ENCODE assay signal across 1 mouse cellular context in genomic region chr7:3704475-3704874, GRCm38 (mm10).
TF ChIP-seq lines count a peak whose summit lies in the region.

No protein-coding gene starts in this region.

TF ChIP-seq in CH12.LX, 34 proteins besides CTCF, POLR2A, EP300 and RAD21 (continued from another document):
- TF ChIP-seq BHLHE40 (IDR thresholded peaks at IDR 0.05; ENCODE audit: low read depth, low read length) (no peak; the same call in 1 of the 2 replicates), POLR2AphosphoS2 (IDR thresholded peaks at IDR 0.05; ENCODE audit: low read depth, low read length) (0 out of 2 replicates have a peak, but pooled peaks have one; percentile 33), GABPA (IDR thresholded peaks at IDR 0.05; ENCODE audit: insufficient replicate concordance, low read depth, low read length) (no peak), E2F4 (IDR thresholded peaks at IDR 0.05; ENCODE audit: insufficient replicate concordance, low read depth, low read length) (0 out of 2 replicates have a peak, but pooled peaks have one; percentile 58), IRF4 (IDR thresholded peaks at IDR 0.05; ENCODE audit: low read depth, low read length) (no peak), KAT2A (IDR thresholded peaks at IDR 0.05; ENCODE audit: insufficient replicate concordance, low read length) (0 out of 2 replicates have a peak, but pooled peaks have one; percentile 66), PAX5 (IDR thresholded peaks at IDR 0.05; ENCODE audit: low read length) (no peak), NELFE (IDR thresholded peaks at IDR 0.05; ENCODE audit: low read depth, low read length) (no peak), ETS1 (conservative IDR thresholded peaks at IDR 0.05; ENCODE audit: low read depth, low read length) (no peak), UBTF (IDR thresholded peaks at IDR 0.05; ENCODE audit: low read depth, low read length) (no peak), MEF2A (IDR thresholded peaks at IDR 0.05; ENCODE audit: borderline replicate concordance, low read depth, low read length) (no peak), CHD1 (IDR thresholded peaks at IDR 0.05; ENCODE audit: low read depth, low read length) (peak; percentile 36; the same call in 1 of the 2 replicates)
TF ChIP-seq in CH12.LX: peak in this region for 8.
